Mouse (Mus musculus) CH12.LX (cell line): Measurements from ENCODE around the gene Ice2. TPM values are rescaled to one million over a fixed set of nuclear protein-coding genes. Genes with fewer than 3 reads are reported as not detected.

Experiments used
- DNase-seq: peaks from one replicate; pipeline ENCODE4 v3.0.0-alpha.2; 2013; ENCODE audit errors: extremely low read depth
- H3K27ac ChIP-seq: 2 replicates; pipeline ENCODE4 v1.5.1; 2012; ENCODE audit warnings: low read depth, mild to moderate bottlenecking, control low read depth, moderate library complexity; ENCODE audit not compliant: insufficient read depth
- H3K27me3 ChIP-seq: replicated peaks from 2 replicates; pipeline ENCODE3; 2012; ENCODE audit warnings: inconsistent platforms
- H3K36me3 ChIP-seq, 2 experiments: replicated peaks in 1 of 2; 2 replicates each; pipeline versions ENCODE3 to v1.6.1; 2012; ENCODE audit warnings: inconsistent platforms in 1 of 2, low read length in 1 of 2, mild to moderate bottlenecking in 1 of 2, mixed read lengths in 1 of 2, moderate library complexity in 1 of 2; ENCODE audit not compliant: control insufficient read depth in 1 of 2, insufficient read depth in 1 of 2
- H3K4me1 ChIP-seq, 2 experiments: 2 replicates each; pipeline ENCODE4 v1.6.1; 2012; ENCODE audit warnings: inconsistent platforms in 1 of 2, moderate library complexity in 1 of 2; ENCODE audit not compliant: insufficient read depth in 2 of 2, control insufficient read depth in 1 of 2
- H3K4me2 ChIP-seq: 2 replicates; pipeline ENCODE4 v1.6.1; 2012; ENCODE audit warnings: low read depth, mild to moderate bottlenecking, control low read depth; ENCODE audit not compliant: poor library complexity, insufficient read depth, severe bottlenecking
- H3K4me3 ChIP-seq, 3 experiments: fragments of 150-350 bp in 1 of 3; sonication (generic) in 1 of 3; replicated peaks in 1 of 3; 2 replicates each; pipeline versions ENCODE3 to v1.5.1; 2011 to 2012; ENCODE audit warnings: low read depth in 2 of 3, low read length in 2 of 3, mild to moderate bottlenecking in 2 of 3, moderate library complexity in 2 of 3, control low read depth in 1 of 3, improper control_type of control experiment in 1 of 3, inconsistent platforms in 1 of 3, mixed read lengths in 1 of 3; ENCODE audit not compliant: poor library complexity in 1 of 3
- H3K79me2 ChIP-seq: replicated peaks from 2 replicates; pipeline ENCODE4 v1.6.1; 2012; ENCODE audit warnings: mild to moderate bottlenecking, moderate library complexity; ENCODE audit not compliant: control insufficient read depth, poor library complexity, insufficient read depth, severe bottlenecking; ENCODE audit errors: extremely low read depth
- H3K9ac ChIP-seq: 2 replicates; pipeline ENCODE4 v1.6.1; 2012; ENCODE audit warnings: low read depth, mild to moderate bottlenecking, control low read depth, moderate library complexity; ENCODE audit not compliant: insufficient read depth
- H3K9me3 ChIP-seq: replicated peaks from 2 replicates; pipeline ENCODE3; 2012; ENCODE audit warnings: low read length, inconsistent platforms, mixed read lengths
- BHLHE40 ChIP-seq: IDR thresholded peaks from 2 replicates; pipeline ENCODE4 v1.6.1; 2011; ENCODE audit warnings: mild to moderate bottlenecking, low read depth, low read length, improper control_type of control experiment
- CHD1 ChIP-seq: IDR thresholded peaks from 2 replicates; pipeline ENCODE4 v1.6.1; 2012; ENCODE audit warnings: low read depth, low read length, improper control_type of control experiment, inconsistent platforms
- CHD2 ChIP-seq: IDR thresholded peaks from 2 replicates; pipeline ENCODE4 v1.6.1; 2011; ENCODE audit warnings: low read length, improper control_type of control experiment
- E2F4 ChIP-seq: IDR thresholded peaks from 2 replicates; pipeline ENCODE4 v1.6.1; 2011; ENCODE audit warnings: low read depth, low read length, improper control_type of control experiment; ENCODE audit not compliant: insufficient replicate concordance
- EP300 ChIP-seq: IDR thresholded peaks from 2 replicates; pipeline ENCODE4 v1.6.1; 2011; ENCODE audit warnings: low read length, improper control_type of control experiment
- ETS1 ChIP-seq: conservative IDR thresholded peaks from 2 replicates; pipeline ENCODE4 v1.6.1; 2012; ENCODE audit warnings: low read depth, mild to moderate bottlenecking, inconsistent platforms, low read length, improper control_type of control experiment, moderate library complexity
- GABPA ChIP-seq: IDR thresholded peaks from 2 replicates; pipeline ENCODE4 v1.6.1; 2012; ENCODE audit warnings: low read depth, low read length, improper control_type of control experiment, inconsistent platforms; ENCODE audit not compliant: insufficient replicate concordance
- HCFC1 ChIP-seq: IDR thresholded peaks from 2 replicates; pipeline ENCODE4 v1.6.1; 2012; ENCODE audit warnings: low read depth, mild to moderate bottlenecking, inconsistent platforms, low read length, improper control_type of control experiment
- KAT2A ChIP-seq: IDR thresholded peaks from 2 replicates; pipeline ENCODE4 v1.6.1; 2012; ENCODE audit warnings: low read length, improper control_type of control experiment, inconsistent platforms; ENCODE audit not compliant: insufficient replicate concordance
- MAFK ChIP-seq: IDR thresholded peaks from 2 replicates; pipeline ENCODE4 v1.6.1; 2011; ENCODE audit warnings: low read length, improper control_type of control experiment; ENCODE audit not compliant: insufficient replicate concordance
- MAX ChIP-seq: IDR thresholded peaks from 2 replicates; pipeline ENCODE4 v1.6.1; 2011; ENCODE audit warnings: low read length, improper control_type of control experiment
- MXI1 ChIP-seq: IDR thresholded peaks from 2 replicates; pipeline ENCODE4 v1.6.1; 2011; ENCODE audit warnings: mild to moderate bottlenecking, low read depth, low read length, improper control_type of control experiment
- MYC ChIP-seq: IDR thresholded peaks from 2 replicates; pipeline ENCODE4 v1.6.1; 2011; ENCODE audit warnings: low read depth, mild to moderate bottlenecking, improper control_type of control experiment, low read length
- NELFE ChIP-seq: IDR thresholded peaks from 2 replicates; pipeline ENCODE4 v1.6.1; 2011; ENCODE audit warnings: low read depth, low read length, improper control_type of control experiment
- NRF1 ChIP-seq: IDR thresholded peaks from 2 replicates; pipeline ENCODE4 v1.6.1; 2014; ENCODE audit warnings: low read depth, mild to moderate bottlenecking, inconsistent platforms, low read length, improper control_type of control experiment, moderate library complexity
- RAD21 ChIP-seq: IDR thresholded peaks from 2 replicates; pipeline ENCODE4 v1.6.1; 2011; ENCODE audit warnings: low read depth, mild to moderate bottlenecking, low read length, improper control_type of control experiment, moderate library complexity
- SMC3 ChIP-seq: IDR thresholded peaks from 2 replicates; pipeline ENCODE4 v1.6.1; 2011; ENCODE audit warnings: low read depth, low read length, improper control_type of control experiment
- TCF12 ChIP-seq: IDR thresholded peaks from 2 replicates; pipeline ENCODE4 v1.6.1; 2014; ENCODE audit warnings: low read depth, mild to moderate bottlenecking, inconsistent platforms, low read length, improper control_type of control experiment
- UBTF ChIP-seq: IDR thresholded peaks from 2 replicates; pipeline ENCODE4 v1.6.1; 2012; ENCODE audit warnings: low read depth, mild to moderate bottlenecking, inconsistent platforms, low read length, improper control_type of control experiment, moderate library complexity
- USF2 ChIP-seq: conservative IDR thresholded peaks from 2 replicates; pipeline ENCODE4 v1.6.1; 2011; ENCODE audit warnings: low read depth, low read length, improper control_type of control experiment
- ZMIZ1 ChIP-seq: IDR thresholded peaks from 2 replicates; pipeline ENCODE4 v1.6.1; 2012; ENCODE audit warnings: low read depth, mild to moderate bottlenecking, inconsistent platforms, low read length, improper control_type of control experiment
- dilution Hi-C: fragments of 300-500 bp; cut with MboI; formaldehyde crosslinking; loops from 2 replicates; pipeline ENCODE4 v1.14.3; 2020; ENCODE audit warnings: low sequenced_read_pairs; ENCODE audit not compliant: extremely low pct_unique_long_range_greater_than_20kb, extremely low pct_ligation_motif_present
- in situ Hi-C: fragments of 300-500 bp; cut with MboI; formaldehyde crosslinking; loops from 3 replicates; pipeline ENCODE4 v1.14.3; 2019; ENCODE audit warnings: low sequenced_read_pairs, low pct_ligation_motif_present, low pct_unique_long_range_greater_than_20kb, mixed read lengths
- polyA plus RNA-seq: library from polyadenylated mRNA; unstranded; fragments of >175 nt; gene quantifications from 2 replicates; pipeline ENCODE4 v1.2.1, GENCODE M21; 2012; ENCODE audit warnings: low read depth; ENCODE audit not compliant: insufficient read length
- total RNA-seq, 2 experiments: library from RNA; depleted of rRNA; stranded (reverse); fragments of 300-350 nt in 1 of 2; fragments of >200 nt in 1 of 2; gene quantifications; 2 replicates each; pipeline ENCODE4 v1.2.3; 2012 to 2014

Gene Ice2
- total and polyA plus RNA-seq, 3 experiments: 13.3 to 23.1 (median 14.9) TPM

GRCm38 (mm10) chr9:69376982-69377653 lies 20.6 kb upstream of the Ice2 start (continued):
- TF ChIP-seq GABPA (no peak), NELFE (no peak)

GRCm38 (mm10) chr9:69377654-69378045 lies 20.1 kb upstream of the Ice2 start:
- no peaks in the 10 kb centered on the region for H3K27me3 ChIP-seq
- no peak overlapping the region for H3K4me2 ChIP-seq
- no peaks in the 10 kb centered on the region for H3K9me3 ChIP-seq
- TF ChIP-seq SMC3 (no peak), ZMIZ1 (no peak)
- TF ChIP-seq, all 38 proteins: peak for 0
- dilution Hi-C loops (no loop called here), in situ Hi-C loops (loop anchor here (5.0 kb wide), 1 partner anchor 110 kb away; no protein-coding TSS in a partner anchor)
- Histone ChIP-seq H3K9ac (no peak overlapping the region), H3K27ac (no peak overlapping the region), H3K4me1 (peaks cover 4 to 24% of the 10 kb centered on the region in 2 experiments; a peak in 3 of 4 replicates), H3K4me3 (no peak overlapping the region), H3K36me3 (peaks cover 0 to 21% of the 10 kb centered on the region in 2 experiments), H3K79me2 (no peaks in the 10 kb centered on the region)
- no peak for DNase-seq

- Histone ChIP-seq H3K9ac (no peak overlapping the region), H3K9me3 (no peaks in the 10 kb centered on the region), H3K36me3 (peaks cover 0 to 10% of the 10 kb centered on the region in 2 experiments)
- DNase-seq: no peak
- dilution Hi-C loops: no loop called here
- TF ChIP-seq MAFK (no peak), EP300 (no peak), NELFE (no peak), USF2 (no peak), MYC (no peak), NRF1 (no peak), E2F4 (no peak), MAX (no peak), TCF12 (no peak), GABPA (no peak), RAD21 (no peak), HCFC1 (no peak), KAT2A (no peak), CHD1 (no peak), BHLHE40 (no peak), CHD2 (no peak), MXI1 (no peak), ETS1 (no peak), UBTF (no peak), ZMIZ1 (no peak)
- TF ChIP-seq, all 38 proteins: peak for 0
- Histone ChIP-seq H3K27me3 (no peaks in the 10 kb centered on the region), H3K4me3 (no peak overlapping the region), H3K79me2 (no peaks in the 10 kb centered on the region), H3K4me2 (no peak overlapping the region), H3K27ac (no peak overlapping the region), H3K4me1 (peaks cover 4 to 24% of the 10 kb centered on the region in 2 experiments; a peak in 3 of 4 replicates)
- in situ Hi-C loops: no loop called here
Observed at GRCm38 (mm10) chr9:69380546-69380945, 17.2 kb upstream of the Ice2 start.
